Mouse (Mus musculus): Measurements from ENCODE around the gene Kdm5b. TPM values are rescaled to one million over a fixed set of nuclear protein-coding genes. Genes with fewer than 3 reads are reported as not detected.

Gene Kdm5b
- total RNA-seq, 4 experiments from 2014 or later = 45.9 to 65.0 (median 52.6) TPM

- no peak for DNase-seq
These were observed 90.8 kb downstream of the Kdm5b start for GRCm38 (mm10) chr1:134650816-134651215.

GRCm38 (mm10) chr1:134651268-134651850 is 91.4 kb downstream of the Kdm5b start:
- DNase-seq = no peak

GRCm38 (mm10) chr1:134651851-134652398 is 92.0 kb downstream of the Kdm5b start:
- no peak for DNase-seq

GRCm38 (mm10) chr1:134653603-134654257 is 93.8 kb downstream of the Kdm5b start:
- no peak for DNase-seq

GRCm38 (mm10) chr1:134658841-134659240 is 98.9 kb downstream of the Kdm5b start:
- DNase-seq = no peak

GRCm38 (mm10) chr1:134660163-134660562 is 100.2 kb downstream of the Kdm5b start:
- DNase-seq = no peak

GRCm38 (mm10) chr1:134671234-134672070 is 111.5 kb downstream of the Kdm5b start:
- no peak for DNase-seq

- DNase-seq = peak; percentile 3
These were observed 114.3 kb downstream of the Kdm5b start for GRCm38 (mm10) chr1:134674312-134674711.

GRCm38 (mm10) chr1:134679445-134679844 is 119.5 kb downstream of the Kdm5b start:
- DNase-seq = no peak

- no peak for DNase-seq
These were observed 120.6 kb downstream of the Kdm5b start for GRCm38 (mm10) chr1:134680617-134681016.

GRCm38 (mm10) chr1:134682460-134682859 is 122.5 kb downstream of the Kdm5b start:
- DNase-seq = no peak

Other genes starting within 250 kb of the Kdm5b start
- 1 to 10 TPM; 1.6 to 2.6 (median 2.0) TPM for gene Ppfia4, start 227.2 kb upstream of the Kdm5b start, total RNA-seq (2022)
- 10 to 100 TPM; 39.2 to 61.6 (median 49.4) TPM for gene Tmem183a, start 198.2 kb upstream of the Kdm5b start, total RNA-seq (2022)
- gene 4933406M09Rik, start 174.2 kb upstream of the Kdm5b start, total RNA-seq (2022) = not detected
- gene Cyb5r1, start 154.6 kb upstream of the Kdm5b start, total RNA-seq (2022) = 10 to 100 TPM; 34.8 to 55.8 (median 42.2) TPM
- gene Adipor1, start 144.8 kb upstream of the Kdm5b start, total RNA-seq (2022) = 100 to 1,000 TPM; 123 to 151 (median 129) TPM
- gene Klhl12, start 104.6 kb upstream of the Kdm5b start, total RNA-seq (2022) = 10 to 100 TPM; 24.2 to 32.8 (median 26.4) TPM
- gene Rabif, start 65.5 kb upstream of the Kdm5b start, total RNA-seq (2022) = 10 to 100 TPM; 25.4 to 34.9 (median 30.4) TPM
- gene Mgat4e, start 10.5 kb upstream of the Kdm5b start, total RNA-seq (2022) = not detected
- under 1 TPM; 0.07 to 0.22 (median 0.11) TPM for gene Syt2, start 86.5 kb downstream of the Kdm5b start, total RNA-seq (2022)

All from adrenal gland, adult 8-10 months (tissue).